Mouse (Mus musculus): Measurements from ENCODE around the gene Slc30a1.

The Slc30a1 gene

DNA sequence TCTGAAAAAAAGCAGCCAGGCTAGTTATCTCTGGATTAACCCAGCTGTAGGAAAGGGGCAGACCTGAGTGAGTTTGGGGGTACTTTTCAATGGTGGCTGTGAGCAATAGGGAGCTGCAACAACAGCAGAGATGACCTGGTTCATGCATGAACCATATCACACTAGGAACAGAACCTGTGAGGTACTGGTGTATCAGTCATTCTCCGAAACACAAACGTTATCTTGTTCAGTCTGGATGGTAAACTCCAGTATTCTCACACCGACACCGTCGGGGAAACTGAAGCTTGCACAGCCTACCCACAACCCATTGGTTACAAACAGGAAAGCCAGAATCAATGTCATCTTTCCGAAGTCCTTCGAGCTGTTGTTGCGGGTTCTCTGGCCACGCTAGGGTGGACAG lies 11.7 kb upstream of the Slc30a1 start:
- intact Hi-C loops (cut with DNase I), result no loop called here

- intact Hi-C loops (cut with DNase I), result no loop called here
Measured at GRCm38 (mm10) chr1:191896806-191897552, 9.6 kb upstream of the Slc30a1 start.

DNA sequence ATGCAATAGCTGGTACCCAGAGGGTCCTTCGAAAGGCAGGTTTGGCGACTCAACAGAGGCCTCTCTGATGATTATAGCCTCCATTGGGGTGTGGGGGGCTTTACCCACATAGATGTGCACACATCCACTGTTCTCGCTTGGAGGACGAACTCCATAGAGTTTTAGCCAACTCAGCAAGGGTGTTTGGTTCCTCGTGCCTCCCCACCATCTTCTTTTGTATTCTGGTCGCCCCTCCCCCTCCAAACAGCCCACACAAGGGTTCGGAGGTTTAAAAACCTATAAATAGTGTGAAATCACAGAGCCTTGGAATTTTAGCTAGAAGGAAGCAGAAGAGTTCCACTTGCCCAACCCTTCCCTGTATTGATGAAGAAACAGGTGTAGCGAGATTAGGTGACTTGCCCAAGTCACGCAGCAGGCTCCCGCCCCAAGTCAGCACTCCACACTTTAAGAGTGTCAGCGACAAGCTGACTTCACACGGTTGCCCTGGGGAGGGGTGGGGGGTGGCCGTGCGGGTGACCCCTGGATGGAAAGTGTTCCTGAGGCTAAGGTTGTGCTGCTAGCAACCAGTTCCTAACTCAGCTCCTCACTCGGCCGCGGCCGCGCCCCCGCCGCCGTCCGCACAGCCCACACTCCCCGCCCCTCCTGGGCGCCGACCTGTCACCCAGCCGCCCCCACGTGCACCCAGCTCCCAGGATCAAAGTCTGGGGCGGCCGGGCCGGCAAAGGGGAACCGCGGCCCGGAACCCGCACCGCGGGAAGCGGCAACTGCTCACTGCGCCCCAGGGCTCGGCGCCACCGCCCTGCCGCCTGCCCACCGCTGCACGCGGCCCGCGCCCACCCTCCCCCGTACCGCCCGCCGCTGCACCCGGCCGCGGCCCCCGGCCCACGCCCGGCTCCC lies 682 bp upstream of the Slc30a1 start:
- intact Hi-C loops (cut with DNase I), result loop anchor here (5.0 kb wide), 1 partner anchor 56 kb away; no protein-coding TSS in a partner anchor

GRCm38 (mm10) chr1:191907431-191907810 lies 854 bp downstream of the Slc30a1 start:
- intact Hi-C loops (cut with DNase I), result loop anchor here (5.0 kb wide), 1 partner anchor 55 kb away; no protein-coding TSS in a partner anchor

GRCm38 (mm10) chr1:191908906-191909305 lies 2.3 kb downstream of the Slc30a1 start:
- intact Hi-C loops (cut with DNase I), result loop anchor here (1.0 to 5.0 kb wide), 2 partner anchors 53 to 74 kb away; no protein-coding TSS in a partner anchor

DNA sequence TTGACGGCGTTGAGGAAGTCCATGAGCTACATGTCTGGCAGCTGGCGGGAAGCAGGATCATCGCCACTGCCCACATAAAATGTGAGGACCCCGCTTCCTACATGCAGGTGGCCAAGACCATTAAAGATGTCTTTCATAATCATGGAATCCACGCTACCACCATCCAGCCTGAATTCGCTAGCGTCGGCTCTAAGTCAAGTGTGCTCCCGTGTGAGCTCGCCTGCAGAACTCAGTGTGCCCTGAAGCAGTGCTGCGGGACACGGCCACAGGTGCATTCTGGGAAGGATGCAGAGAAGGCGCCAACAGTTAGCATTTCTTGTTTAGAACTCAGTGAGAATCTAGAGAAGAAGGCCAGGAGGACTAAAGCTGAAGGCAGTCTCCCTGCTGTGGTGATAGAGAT lies 2.7 kb downstream of the Slc30a1 start:
- intact Hi-C loops (cut with DNase I), result loop anchor here (5.0 kb wide), 1 partner anchor 53 kb away; no protein-coding TSS in a partner anchor

DNA sequence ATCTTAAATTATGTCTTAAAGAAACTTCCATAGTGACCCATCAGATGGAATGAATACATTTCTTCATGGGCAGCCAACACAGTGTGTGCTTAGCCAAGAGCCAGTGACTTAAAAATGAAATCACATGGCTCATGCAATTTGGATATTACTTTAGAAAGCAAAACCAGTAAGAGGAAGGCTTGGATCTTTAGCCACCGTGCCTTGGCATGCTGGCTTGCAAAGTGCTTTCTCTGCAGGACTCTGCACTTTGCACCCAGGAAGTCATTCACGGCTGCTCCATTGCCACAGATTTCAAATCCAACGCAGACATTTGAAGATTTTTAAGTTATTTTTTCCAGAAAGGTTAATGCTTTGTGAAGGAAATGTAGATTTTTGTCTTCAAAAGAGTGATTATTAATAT lies 4.1 kb downstream of the Slc30a1 start:
- intact Hi-C loops (cut with DNase I), result no loop called here

DNA sequence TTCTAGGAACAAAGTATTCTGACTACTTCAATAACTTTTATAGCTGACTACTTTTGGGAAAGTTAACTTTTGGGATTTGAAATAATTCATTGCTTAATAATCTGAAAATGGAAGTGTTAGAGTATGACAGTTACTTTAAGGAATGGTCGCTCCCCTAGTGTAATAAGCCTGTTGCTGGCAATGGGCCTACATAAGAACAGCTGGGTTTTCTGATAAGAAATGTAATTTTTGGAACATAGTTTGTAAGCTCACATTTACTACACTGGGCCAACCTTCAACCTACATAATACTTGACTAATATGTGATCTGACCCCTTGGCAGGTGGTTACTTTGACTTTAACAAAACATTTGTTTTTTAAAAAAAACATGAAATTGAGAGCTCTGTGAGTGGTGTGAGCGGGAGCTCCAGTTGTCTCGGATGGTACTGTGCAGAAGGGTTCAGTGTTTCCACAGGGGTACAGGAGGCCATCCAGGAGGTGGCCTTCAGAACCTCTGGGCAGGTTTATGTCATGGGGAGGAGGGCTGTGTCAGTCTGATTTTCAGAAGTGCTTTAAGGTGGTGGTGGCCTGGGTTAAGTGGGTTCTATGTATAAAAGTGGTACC lies 4.6 kb downstream of the Slc30a1 start:
- intact Hi-C loops (cut with DNase I), result no loop called here

GRCm38 (mm10) chr1:191914647-191915046 lies 8.1 kb downstream of the Slc30a1 start:
- intact Hi-C loops (cut with DNase I), result no loop called here

DNA sequence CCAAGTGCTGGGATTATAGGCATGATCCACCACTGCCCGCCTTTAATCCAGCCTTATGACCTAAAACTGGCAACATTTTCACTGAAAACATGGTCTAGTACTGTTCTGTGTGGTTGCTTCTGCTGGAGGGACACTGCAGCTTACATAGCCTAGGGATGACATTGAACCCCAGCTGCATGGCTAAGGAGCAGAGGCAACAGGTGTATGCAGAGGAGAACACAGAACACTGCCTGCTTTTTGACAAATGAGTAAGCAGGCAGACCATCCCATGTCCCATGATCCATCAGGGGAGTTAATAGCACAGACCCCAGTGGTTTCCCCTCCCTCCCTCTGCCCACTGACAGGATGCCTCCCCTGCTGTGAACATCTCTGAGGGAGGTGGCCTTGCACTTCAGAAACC lies 9.0 kb downstream of the Slc30a1 start:
- intact Hi-C loops (cut with DNase I), result no loop called here

DNA sequence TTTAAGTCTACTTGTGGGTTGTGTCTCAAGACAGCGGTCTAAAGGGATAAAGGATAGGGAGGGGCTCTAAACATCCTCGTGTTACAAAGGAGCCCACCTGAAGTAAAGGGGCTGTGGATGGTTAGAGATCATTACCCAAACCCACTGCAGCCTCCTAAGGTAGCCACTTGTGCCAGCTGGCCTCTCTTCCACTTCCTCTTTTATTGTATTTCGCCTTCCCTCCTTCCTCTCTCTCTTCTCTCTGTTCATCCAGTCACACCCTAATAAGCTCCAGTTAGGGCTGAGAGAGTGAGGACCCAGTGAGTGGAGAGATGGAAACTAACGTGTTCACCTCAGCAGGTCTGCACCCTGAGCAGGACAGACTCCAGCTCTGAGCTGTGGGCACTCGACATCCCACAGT lies 10.3 kb downstream of the Slc30a1 start:
- intact Hi-C loops (cut with DNase I), result no loop called here

GRCm38 (mm10) chr1:191919336-191919735 lies 12.8 kb downstream of the Slc30a1 start:
- intact Hi-C loops (cut with DNase I), result no loop called here

- intact Hi-C loops (cut with DNase I), result no loop called here
Measured at GRCm38 (mm10) chr1:191921701-191922100, 15.1 kb downstream of the Slc30a1 start.

DNA sequence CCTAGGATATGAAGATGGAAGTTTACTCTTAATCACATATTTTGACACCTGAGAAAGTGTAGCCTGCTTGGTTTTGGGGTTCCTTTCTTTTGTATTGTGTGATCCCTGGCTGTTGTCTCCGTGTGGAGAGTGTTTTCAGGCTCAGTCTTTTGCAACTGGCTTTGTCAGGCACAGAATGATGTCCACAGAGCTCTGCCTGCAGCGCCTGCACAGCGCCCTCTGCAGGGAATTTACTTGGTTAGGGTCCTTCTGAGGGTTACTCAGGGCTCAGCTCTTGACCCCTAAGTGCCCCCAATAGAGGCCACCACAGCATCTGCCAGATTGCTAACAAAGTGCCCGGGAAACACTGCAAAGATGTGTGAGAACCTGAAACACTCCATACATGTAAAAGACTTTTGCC lies 18.9 kb downstream of the Slc30a1 start:
- intact Hi-C loops (cut with DNase I), result no loop called here

DNA sequence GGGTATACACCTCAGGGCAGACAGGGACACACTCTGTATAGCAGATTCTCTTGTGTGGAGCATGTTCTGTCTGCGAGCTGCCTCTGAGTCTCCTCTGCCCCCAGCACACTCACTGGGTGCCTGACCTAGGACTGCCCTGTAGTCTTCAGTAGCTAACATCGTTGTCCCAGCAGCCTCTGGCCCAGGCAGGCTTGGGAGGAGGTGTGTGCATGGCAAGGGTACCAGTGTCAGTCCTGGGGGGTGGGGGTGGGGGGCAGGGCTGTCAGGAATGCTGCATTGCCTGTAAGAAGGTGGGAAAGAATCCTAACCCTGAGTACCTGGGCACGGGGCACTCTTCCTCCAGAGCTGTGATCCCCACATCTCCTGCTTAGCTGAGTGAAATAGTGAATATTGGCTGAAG lies 20.1 kb downstream of the Slc30a1 start:
- intact Hi-C loops (cut with DNase I), result no loop called here

- intact Hi-C loops (cut with DNase I), result no loop called here
Measured at GRCm38 (mm10) chr1:191928345-191928744, 21.8 kb downstream of the Slc30a1 start.

GRCm38 (mm10) chr1:191929065-191929464 lies 22.5 kb downstream of the Slc30a1 start:
- intact Hi-C loops (cut with DNase I), result no loop called here

- intact Hi-C loops (cut with DNase I), result no loop called here
Measured at GRCm38 (mm10) chr1:191929897-191930524, 23.4 kb downstream of the Slc30a1 start.

GRCm38 (mm10) chr1:191930525-191931105 lies 24.0 kb downstream of the Slc30a1 start:
- intact Hi-C loops (cut with DNase I), result no loop called here

DNA sequence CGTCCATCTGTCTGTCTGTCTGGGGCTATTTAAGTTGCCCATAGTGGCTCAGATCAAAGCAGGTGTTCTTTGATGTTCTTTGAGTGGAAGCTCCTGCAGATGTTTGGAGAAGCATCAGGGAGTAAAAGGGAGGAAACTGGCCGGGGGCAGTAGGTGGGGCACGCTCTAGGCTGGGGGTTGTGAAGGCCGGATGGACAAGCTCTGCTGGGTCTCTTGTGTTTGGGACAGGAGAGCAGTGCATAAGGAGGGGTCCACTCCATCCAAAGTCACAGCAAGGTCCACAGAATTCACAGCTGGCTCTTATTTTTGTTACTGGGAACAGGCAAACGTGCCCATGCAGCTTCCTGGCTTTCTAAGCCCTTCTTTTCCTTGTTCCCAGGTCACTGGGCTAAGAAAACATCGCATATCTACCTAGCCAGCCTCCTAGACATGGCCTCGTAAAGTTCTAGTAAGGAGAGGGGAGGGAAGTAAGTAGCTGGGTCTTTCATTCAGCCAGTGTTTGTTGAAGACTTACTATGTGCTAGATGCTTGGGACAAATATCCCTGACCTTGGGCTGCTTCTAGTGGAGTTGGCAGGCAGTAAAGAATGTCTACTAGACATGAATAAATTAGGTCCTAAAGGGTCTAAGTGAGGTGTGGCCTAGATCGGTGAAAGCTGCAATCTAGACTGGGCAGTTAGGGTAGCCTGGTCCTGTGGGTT lies 25.9 kb downstream of the Slc30a1 start:
- intact Hi-C loops (cut with DNase I), result no loop called here
